Mouse (Mus musculus) kidney, adult 2 months (tissue): ENCODE measurements around the gene Elp5. TPM values are rescaled to one million over a fixed set of nuclear protein-coding genes. Genes with fewer than 3 reads are reported as not detected.

Source experiments
- DNase-seq: peaks from one replicate; pipeline ENCODE4 v3.0.0; 2021
- H3K27ac ChIP-seq: fragments of 200-500 bp; 2 replicates; pipeline ENCODE4 v1.5.1; 2012; ENCODE audit warnings: low read depth, low read length, control low read depth, inconsistent platforms; ENCODE audit not compliant: insufficient read depth
- H3K27me3 ChIP-seq: fragments of 200-500 bp; replicated peaks from 2 replicates; pipeline ENCODE4 v1.6.1; 2012; ENCODE audit warnings: mild to moderate bottlenecking, moderate library complexity, low read length, inconsistent platforms; ENCODE audit not compliant: control insufficient read depth, insufficient read depth
- H3K36me3 ChIP-seq: fragments of 200-500 bp; 2 replicates; pipeline ENCODE4 v1.6.1; 2012; ENCODE audit warnings: mild to moderate bottlenecking, moderate library complexity, low read length, inconsistent platforms; ENCODE audit not compliant: control insufficient read depth, insufficient read depth
- H3K4me1 ChIP-seq: fragments of 200-500 bp; 2 replicates; pipeline ENCODE4 v1.6.1; 2011; ENCODE audit warnings: low read length; ENCODE audit not compliant: control insufficient read depth, insufficient read depth
- H3K4me3 ChIP-seq: fragments of 200-500 bp; 2 replicates; pipeline ENCODE4 v1.5.1; 2011; ENCODE audit warnings: mild to moderate bottlenecking, low read depth, low read length, control low read depth; ENCODE audit not compliant: insufficient read depth
- CTCF ChIP-seq: fragments of 200-500 bp; conservative IDR thresholded peaks from 2 replicates; pipeline ENCODE4 v1.5.1; 2011; ENCODE audit warnings: low read depth, mild to moderate bottlenecking, control low read depth, low read length, moderate library complexity, mixed read lengths; ENCODE audit not compliant: insufficient read depth, insufficient read length
- POLR2A ChIP-seq: fragments of 200-500 bp; IDR thresholded peaks from one replicate; pipeline ENCODE4 v1.6.1; 2011; ENCODE audit warnings: low read depth, low read length, control low read depth
- WGBS: fragments of 180-500 bp; shearing (Covaris S2); methylation state at CpG from one replicate; pipeline ENCODE4 v1.1.7; 2018; 5-methylcytosine and 5-hydroxymethylcytosine counted together
- polyA plus RNA-seq: library from polyadenylated mRNA; depleted of rRNA; stranded (reverse); fragments of >200 nt; gene quantifications from 2 replicates; pipeline ENCODE4 v1.2.3, GENCODE M21; 2012

Gene Elp5
- polyA plus RNA-seq, 1 experiment: 66.3 TPM

GRCm38 (mm10) chr11:69996161-69997061, 14.1 kb upstream of the Elp5 start:
- DNase-seq: peak; percentile 49
- H3K4me1 ChIP-seq: peaks cover 6% of the 10 kb centered on the region; the same call in 1 of the 2 replicates
- H3K27me3 ChIP-seq: no peaks in the 10 kb centered on the region
- WGBS: 1% methylated on average over 66 of the region's 66 CpGs
- peak overlapping the region; percentile 86 for H3K4me3 ChIP-seq
- H3K36me3 ChIP-seq: peaks cover 2% of the 10 kb centered on the region; the same call in 1 of the 2 replicates
- H3K27ac ChIP-seq: peak overlapping the region; percentile 92
- TF ChIP-seq CTCF (no peak), POLR2A (no peak)

- Histone ChIP-seq H3K27ac (peak within 1 kb of the TSS; percentile 92), H3K4me3 (peak within 1 kb of the TSS; percentile 86), H3K27me3 (no peaks in the 10 kb centered on the region), H3K4me1 (peaks cover 6% of the 10 kb centered on the region; the same call in 1 of the 2 replicates), H3K36me3 (peaks cover 2% of the 10 kb centered on the region; the same call in 1 of the 2 replicates)
- DNase-seq: peak; percentile 99
- WGBS: under 1% methylated on average over 36 of the region's 36 CpGs
- TF ChIP-seq CTCF (peak; percentile 41), POLR2A (peak; percentile 44)
Observed at GRCm38 (mm10) chr11:69995391-69995960, 13.2 kb upstream of the Elp5 start, which contains the start of gene Phf23. Gene Phf23, plus strand, starts transcription at chr11:69995777.

GRCm38 (mm10) chr11:69994401-69995090, 12.2 kb upstream of the Elp5 start:
- Histone ChIP-seq H3K36me3 (peaks cover 2% of the 10 kb centered on the region; the same call in 1 of the 2 replicates), H3K4me1 (peaks cover 3% of the 10 kb centered on the region; the same call in 1 of the 2 replicates), H3K27ac (no peak overlapping the region), H3K27me3 (no peaks in the 10 kb centered on the region), H3K4me3 (no peak overlapping the region)
- TF ChIP-seq CTCF (no peak), POLR2A (no peak)
- WGBS: 84% methylated on average over 11 of the region's 11 CpGs
- no peak for DNase-seq

- H3K27ac ChIP-seq: no peak overlapping the region; the same call in 1 of the 2 replicates
- 87% methylated on average over 3 of the region's 3 CpGs for WGBS
- TF ChIP-seq POLR2A (no peak), CTCF (no peak)
Observed at GRCm38 (mm10) chr11:69992932-69993331, 10.6 kb upstream of the Elp5 start.

GRCm38 (mm10) chr11:69992396-69992795, 10.1 kb upstream of the Elp5 start:
- Histone ChIP-seq H3K4me3 (peak overlapping the region; percentile 47), H3K36me3 (peaks cover 2% of the 10 kb centered on the region; the same call in 1 of the 2 replicates), H3K27ac (no peak overlapping the region; the same call in 1 of the 2 replicates), H3K27me3 (no peaks in the 10 kb centered on the region), H3K4me1 (peaks cover 3% of the 10 kb centered on the region; the same call in 1 of the 2 replicates)
- peak; percentile 63 for DNase-seq
- TF ChIP-seq CTCF: no peak
- no peak for TF ChIP-seq POLR2A
- WGBS: 31% methylated on average over 10 of the region's 10 CpGs

More at GRCm38 (mm10) chr11:69992932-69993331, 10.6 kb upstream of the Elp5 start:
- peaks cover 3% of the 10 kb centered on the region; the same call in 1 of the 2 replicates for H3K4me1 ChIP-seq
- no peak for DNase-seq
- no peak overlapping the region for H3K4me3 ChIP-seq
- H3K27me3 ChIP-seq: no peaks in the 10 kb centered on the region
- H3K36me3 ChIP-seq: peaks cover 2% of the 10 kb centered on the region; the same call in 1 of the 2 replicates

- DNase-seq: no peak
- Histone ChIP-seq H3K27me3 (no peaks in the 10 kb centered on the region), H3K36me3 (peaks cover 2% of the 10 kb centered on the region; the same call in 1 of the 2 replicates), H3K4me1 (peaks cover 3% of the 10 kb centered on the region; the same call in 1 of the 2 replicates), H3K4me3 (peak overlapping the region; percentile 96), H3K27ac (peak overlapping the region; percentile 88)
- TF ChIP-seq CTCF: no peak
- 1% methylated on average over 15 of the region's 15 CpGs for WGBS
Observed at GRCm38 (mm10) chr11:69991711-69992110, 9.4 kb upstream of the Elp5 start.
